Mouse (Mus musculus) stomach, postnatal 0 days (tissue): ENCODE results near the gene Ski.

Experiments used
- CTCF ChIP-seq: IDR thresholded peaks from 2 replicates; pipeline ENCODE4 v1.5.1; 2016; ENCODE audit warnings: antibody characterized with exemption, low read depth, mild to moderate bottlenecking, moderate library complexity
- EP300 ChIP-seq: optimal IDR thresholded peaks from 2 replicates; pipeline ENCODE3; 2016; ENCODE audit warnings: antibody characterized with exemption

DNA sequence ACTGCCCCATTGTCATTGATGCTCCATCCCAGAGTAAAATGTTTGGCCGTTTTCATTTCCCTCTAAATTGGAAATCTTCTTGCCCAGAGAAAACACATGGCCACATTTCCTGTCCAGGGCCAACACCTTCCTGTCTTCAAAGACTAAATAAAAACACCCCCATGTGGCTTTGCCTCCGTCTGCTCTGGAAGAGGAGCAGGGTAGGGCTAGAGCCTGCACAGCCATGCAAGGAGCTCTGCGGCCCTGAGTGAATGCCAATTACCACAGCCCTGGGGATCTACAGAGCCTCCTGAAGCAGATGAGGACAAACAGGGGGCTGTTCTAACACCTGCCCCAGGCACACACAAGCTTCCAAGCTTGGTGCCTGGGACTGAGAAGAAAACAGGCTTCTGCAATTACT, 46.2 kb downstream of the Ski start:
- TF ChIP-seq CTCF (no peak), EP300 (no peak)
